Mouse (Mus musculus) R1 (cell line): ENCODE data around the gene Zfp750.

Experiments used
- DNase-seq: peaks from one replicate; pipeline ENCODE4 v3.0.0-alpha.2; 2018; ENCODE audit warnings: low read depth, low spot score

Gene Zfp750

GRCm38 (mm10) chr11:121519131-121519530 is at the start of gene Zfp750:
Gene Zfp750 (minus strand): TSS chr11:121519333.
- peak; percentile 75 for DNase-seq

GRCm38 (mm10) chr11:121564265-121564664 is 45.1 kb upstream of the Zfp750 start:
- DNase-seq = no peak

GRCm38 (mm10) chr11:121563312-121563711 is 44.2 kb upstream of the Zfp750 start:
- DNase-seq = no peak

- no peak for DNase-seq
These were observed 41.1 kb upstream of the Zfp750 start for GRCm38 (mm10) chr11:121560294-121560663.

- no peak for DNase-seq
These were observed 40.6 kb upstream of the Zfp750 start for GRCm38 (mm10) chr11:121559527-121560293.

GRCm38 (mm10) chr11:121558522-121558921 is 39.4 kb upstream of the Zfp750 start:
- no peak for DNase-seq

- peak; percentile 54 for DNase-seq
These were observed 38.8 kb upstream of the Zfp750 start for GRCm38 (mm10) chr11:121557946-121558345.

GRCm38 (mm10) chr11:121556727-121557126 is 37.6 kb upstream of the Zfp750 start:
- DNase-seq = no peak

- no peak for DNase-seq
These were observed 34.3 kb upstream of the Zfp750 start for GRCm38 (mm10) chr11:121553458-121553857.

- no peak for DNase-seq
These were observed 33.8 kb upstream of the Zfp750 start for GRCm38 (mm10) chr11:121552846-121553457.

GRCm38 (mm10) chr11:121552167-121552566 is 33.0 kb upstream of the Zfp750 start:
- DNase-seq = no peak

- no peak for DNase-seq
These were observed 32.2 kb upstream of the Zfp750 start for GRCm38 (mm10) chr11:121551206-121551799.

GRCm38 (mm10) chr11:121549843-121550647 is 30.9 kb upstream of the Zfp750 start:
- DNase-seq = peak; percentile 36

GRCm38 (mm10) chr11:121548996-121549842 is 30.1 kb upstream of the Zfp750 start:
- no peak for DNase-seq

- DNase-seq = no peak
These were observed 28.8 kb upstream of the Zfp750 start for GRCm38 (mm10) chr11:121547925-121548324.

- DNase-seq = no peak
These were observed 28.1 kb upstream of the Zfp750 start for GRCm38 (mm10) chr11:121547234-121547633.

GRCm38 (mm10) chr11:121545398-121546034 is 26.4 kb upstream of the Zfp750 start:
- no peak for DNase-seq

- no peak for DNase-seq
These were observed 25.7 kb upstream of the Zfp750 start for GRCm38 (mm10) chr11:121544755-121545397.

GRCm38 (mm10) chr11:121543922-121544321 is 24.8 kb upstream of the Zfp750 start:
- DNase-seq = peak; percentile 27

GRCm38 (mm10) chr11:121543287-121543856 is 24.2 kb upstream of the Zfp750 start:
- no peak for DNase-seq
